Mouse (Mus musculus): ENCODE measurements around the gene Gm45062.

Gene Gm45062

DNA sequence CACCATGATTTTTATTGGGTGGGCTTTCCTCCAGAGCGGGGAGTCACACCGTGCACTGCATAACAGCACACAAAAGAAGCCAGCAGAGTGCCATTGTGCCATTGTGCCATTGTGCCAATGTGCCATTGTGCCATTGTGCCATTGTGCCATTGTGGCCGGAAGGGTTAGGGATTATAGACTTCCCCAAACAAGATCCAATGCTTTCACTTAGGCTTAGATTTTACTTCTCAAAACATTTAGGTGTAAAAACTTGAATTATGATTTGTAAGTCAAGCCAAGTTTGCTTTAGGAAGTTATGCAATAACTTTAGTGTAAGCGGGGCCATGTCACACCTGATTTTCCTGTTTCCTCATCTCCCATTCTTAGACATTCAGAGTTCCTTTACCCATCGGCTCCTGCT lies 156.6 kb downstream of the Gm45062 start:
- DNase-seq (ENCODE audit: low read depth, low spot score) = no peak

DNA sequence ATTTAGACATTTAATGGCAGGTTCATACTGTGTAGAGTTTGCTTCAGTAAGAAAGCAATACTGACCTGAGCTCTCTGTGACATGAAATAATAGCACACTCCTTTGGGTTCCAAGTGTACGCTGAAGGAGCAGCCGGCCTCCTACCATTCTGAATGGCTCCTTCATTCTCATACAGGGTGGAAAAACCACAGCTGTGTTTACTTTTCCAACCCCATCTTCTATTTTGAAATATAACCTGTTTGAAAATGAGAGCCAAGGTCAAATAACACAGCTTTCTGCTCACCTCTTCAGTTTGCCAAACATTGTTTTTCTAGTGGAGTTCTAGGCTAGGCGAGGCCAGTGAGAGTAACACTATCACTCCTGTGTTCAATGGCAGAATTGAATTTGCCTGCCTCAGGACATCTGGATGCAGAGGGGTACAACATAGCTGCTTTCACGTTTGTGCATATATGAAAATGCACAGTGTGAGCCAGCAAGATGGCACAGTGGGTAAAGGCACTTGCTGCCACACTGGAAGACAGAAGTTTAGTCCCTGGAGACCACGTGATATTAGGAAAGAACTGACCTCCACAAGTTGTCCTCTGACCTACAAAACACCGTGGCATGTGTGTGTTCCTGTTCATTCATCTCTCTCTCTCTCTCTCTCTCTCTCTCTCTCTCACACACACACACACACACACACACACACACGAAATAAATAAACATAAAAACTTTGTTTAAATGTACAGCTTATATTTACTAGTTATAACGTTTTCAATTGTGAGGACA lies 157.7 kb downstream of the Gm45062 start:
- no peak for DNase-seq (ENCODE audit: low read depth, low spot score)

DNA sequence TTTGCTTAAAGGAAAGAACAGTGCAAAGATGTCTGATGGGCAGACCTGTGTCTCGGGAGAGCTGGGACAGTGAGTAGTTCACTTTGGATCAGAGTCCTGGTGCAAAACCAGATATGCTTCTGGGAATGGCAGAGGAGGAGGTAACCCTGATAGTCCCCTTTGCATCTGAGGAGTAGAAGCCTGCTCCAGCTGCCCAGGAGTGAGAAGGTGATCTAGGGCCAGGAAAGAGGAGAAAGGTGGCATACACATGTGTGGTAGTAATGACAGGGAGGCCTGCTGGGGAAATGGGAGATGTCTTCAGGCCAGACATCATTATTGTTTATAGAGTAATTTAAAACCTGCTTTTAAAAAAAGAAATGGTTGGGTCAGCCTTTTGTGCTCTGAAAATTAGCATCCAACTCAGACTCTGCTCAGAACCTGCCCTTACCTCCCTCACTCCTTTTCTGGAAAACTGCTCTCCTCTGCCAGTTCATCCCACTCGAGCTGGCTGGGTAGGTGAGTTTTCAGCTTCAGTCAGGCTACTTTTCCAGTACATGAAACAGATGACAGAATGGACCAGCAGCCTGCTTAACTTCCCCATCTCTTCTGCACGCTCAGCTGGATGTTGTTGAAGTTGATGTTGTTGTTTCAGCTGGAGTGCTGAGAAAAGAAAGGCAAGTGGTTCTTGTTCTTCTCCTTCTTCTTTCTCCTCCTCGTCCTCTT lies 160.4 kb downstream of the Gm45062 start:
- DNase-seq (ENCODE audit: low read depth, low spot score) = no peak

DNA sequence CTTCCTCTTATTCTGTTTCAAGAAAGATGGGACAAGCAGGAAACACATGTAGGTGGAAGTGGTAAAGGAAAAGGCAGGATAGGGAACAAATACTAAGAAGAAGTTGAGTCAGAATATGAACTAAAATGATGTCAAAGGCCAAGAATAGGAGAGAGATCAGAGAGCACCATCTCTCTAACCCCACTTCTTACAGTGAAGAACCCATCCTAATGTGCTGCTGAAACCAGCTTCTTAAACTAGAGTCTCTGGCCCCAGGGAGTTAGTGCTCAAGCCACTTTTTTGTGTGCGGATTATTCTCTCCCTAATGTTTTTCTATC lies 160.9 kb downstream of the Gm45062 start:
- no peak for DNase-seq (ENCODE audit: low read depth, low spot score)

DNA sequence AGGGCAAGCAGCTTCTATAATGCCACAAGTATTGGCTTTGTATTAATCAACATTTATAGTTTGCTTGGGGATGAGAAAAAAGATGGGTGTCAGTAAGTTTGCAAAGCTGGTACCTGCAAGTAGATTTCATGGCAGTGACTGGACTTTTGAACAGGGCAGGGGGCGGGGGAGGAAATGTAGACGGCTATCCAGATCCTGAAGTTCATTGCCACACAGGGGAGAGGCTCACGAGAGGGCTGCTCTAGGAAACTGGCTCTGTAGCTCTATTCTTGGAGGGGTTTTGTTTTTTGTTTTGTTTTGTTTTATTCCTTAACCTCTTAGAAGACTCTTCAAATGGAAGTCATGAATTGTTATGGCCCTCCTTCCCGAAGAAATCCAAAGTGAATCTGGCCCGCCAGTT lies 162.2 kb downstream of the Gm45062 start:
- DNase-seq (ENCODE audit: low read depth, low spot score) = no peak

DNA sequence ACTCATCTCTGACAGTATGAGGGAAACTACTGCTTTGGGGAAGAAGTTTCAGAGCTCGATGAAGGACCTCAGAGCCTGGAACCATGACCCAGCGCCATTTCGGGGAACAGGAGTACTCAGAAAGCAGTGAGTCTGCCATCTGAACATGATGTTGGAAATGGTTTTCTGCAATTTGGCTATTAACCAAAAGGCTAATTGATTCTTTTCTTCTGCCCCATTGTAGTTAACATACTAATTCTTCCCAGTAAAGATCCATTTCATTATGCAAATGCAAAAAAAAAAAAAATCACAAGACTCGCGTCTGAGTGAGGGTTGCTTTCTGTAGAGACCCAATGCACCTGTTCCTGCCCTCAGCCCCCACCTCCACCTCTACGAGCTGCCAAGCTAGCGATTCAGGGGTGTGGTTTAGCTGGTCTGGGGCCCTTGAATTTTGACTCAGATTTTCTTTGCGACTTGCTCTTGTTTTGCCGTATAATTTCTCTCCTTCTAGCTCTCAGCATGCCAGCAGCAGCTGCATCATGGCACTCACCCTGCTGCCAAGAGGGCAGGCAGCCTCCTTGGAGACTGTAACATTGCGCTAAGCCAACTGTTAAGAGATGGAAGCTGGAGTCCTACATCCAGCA lies 162.8 kb downstream of the Gm45062 start:
- no peak for DNase-seq (ENCODE audit: low read depth, low spot score)

DNA sequence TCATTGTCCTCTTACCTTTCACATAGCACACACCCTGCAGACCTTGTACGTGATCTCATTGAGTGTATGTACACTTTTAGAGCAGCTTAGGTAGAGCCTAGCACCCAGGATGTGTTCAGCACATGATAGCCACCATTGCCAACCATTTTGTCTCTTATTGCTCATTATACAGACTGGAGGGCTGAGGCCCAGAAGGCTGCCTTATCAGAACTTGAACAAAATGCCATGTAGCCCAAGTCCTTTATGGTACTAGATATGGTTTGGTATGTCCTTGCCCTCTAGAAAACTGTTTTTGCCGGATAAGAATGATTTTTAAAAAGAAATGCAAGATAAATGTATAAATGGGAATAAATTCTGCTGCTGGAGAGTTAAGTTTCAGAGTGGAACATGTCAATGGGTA lies 163.9 kb downstream of the Gm45062 start:
- DNase-seq (ENCODE audit: low read depth, low spot score) = no peak

DNA sequence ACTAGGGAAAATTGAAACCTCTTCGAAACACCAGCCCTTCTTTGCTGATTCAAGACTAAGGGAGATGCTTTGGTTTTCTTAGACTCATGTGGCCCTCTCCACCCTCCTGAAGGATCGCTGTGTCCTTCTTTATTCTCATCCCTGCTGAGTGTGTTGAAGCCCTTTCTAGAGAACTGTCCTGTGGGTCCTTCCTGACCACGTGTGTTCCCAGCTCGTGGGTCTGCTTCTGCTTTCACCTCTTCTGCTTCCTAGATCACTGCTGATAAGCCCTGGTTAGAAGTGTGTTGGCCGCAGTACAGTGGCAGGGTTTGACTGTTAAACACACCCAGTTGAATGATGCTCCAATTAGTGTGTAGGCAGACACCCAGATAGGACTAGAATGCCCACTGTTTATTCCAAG lies 168.4 kb downstream of the Gm45062 start:
- DNase-seq (ENCODE audit: low read depth, low spot score) = no peak

DNA sequence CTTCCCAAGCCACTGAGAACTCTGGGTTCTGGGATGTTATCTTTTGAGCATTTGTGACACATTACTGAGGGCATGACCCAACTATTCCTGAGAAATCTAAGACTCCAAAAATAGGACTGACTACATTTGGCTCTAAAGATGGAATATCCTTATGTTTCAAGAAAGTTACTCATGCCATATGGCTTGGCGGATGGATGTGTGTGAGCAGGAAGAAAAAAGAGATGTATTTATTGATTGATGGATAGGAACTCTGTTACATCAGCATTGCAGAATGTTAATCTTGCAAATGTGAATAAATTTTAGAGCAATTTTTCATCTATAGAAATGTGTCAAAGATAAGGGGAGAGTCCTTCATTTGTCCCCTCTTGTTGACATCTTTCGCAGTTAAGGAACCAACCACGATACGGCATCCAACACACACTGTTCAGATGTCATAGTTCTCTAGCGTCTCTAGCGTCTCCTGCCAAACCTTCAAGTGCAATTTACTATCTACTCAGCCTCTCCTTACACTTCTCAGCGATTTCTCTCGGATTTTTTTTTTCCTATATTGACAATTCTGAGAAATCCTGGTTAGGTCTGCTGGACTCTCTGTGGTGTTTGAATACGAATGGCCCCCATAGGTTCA lies 171.5 kb downstream of the Gm45062 start:
- no peak for DNase-seq (ENCODE audit: low read depth, low spot score)

DNA sequence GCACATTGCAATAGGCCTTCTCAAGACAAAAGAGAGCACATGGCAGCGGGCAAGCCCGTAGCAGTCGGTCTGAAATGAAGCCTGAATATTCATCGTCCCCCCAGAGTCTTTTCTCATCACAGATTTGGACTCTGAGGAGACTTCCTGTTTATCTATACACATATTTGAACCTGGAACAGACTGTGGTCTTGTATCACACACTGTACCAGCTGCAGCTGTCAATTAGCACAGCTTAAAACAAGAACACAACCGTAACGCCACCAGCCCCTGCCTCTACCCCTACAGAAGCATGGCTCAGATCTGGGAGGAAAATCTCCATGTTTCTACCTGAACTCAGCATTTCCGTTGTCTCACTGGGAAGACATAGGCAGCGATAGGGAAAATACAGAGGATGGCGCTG lies 173.9 kb downstream of the Gm45062 start:
- no peak for DNase-seq (ENCODE audit: low read depth, low spot score)

DNA sequence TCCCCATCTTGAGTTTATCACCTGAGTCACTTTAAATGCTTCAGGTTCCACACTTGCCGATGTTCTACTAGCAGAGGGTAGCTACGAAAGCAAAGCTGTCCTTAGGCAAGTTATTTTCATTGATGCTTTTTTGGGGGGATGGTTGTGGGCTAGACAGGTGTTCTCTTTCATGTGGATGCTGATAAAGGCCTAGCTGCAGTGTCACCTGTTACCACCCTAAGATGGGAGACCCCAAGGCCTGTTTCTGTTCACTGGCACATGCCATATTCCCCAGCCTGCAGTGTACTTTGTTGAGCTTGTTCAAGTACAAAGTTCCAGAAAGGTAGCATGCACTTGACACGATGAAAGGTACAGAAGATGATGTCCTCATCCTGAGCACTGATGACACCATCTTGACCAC lies 178.7 kb downstream of the Gm45062 start:
- DNase-seq (ENCODE audit: low read depth, low spot score) = no peak

DNA sequence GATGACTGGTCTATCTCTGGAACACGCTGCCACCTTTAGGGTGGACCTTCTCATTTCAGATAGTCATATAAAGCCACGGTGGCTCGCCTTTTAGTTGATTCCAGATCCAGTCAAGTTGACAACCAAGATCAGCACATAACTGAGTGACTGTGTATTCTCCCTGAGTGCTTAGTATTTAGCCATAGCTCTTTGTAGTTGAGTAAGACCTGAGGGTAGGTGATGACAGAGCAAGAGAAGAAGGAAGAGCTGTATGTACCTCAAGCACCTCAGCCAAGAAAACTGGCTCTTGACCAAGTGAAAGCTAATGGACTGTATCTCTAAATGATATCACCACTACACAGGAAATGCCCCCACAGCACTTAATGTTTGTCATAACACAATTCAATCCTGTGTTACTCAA lies 182.6 kb downstream of the Gm45062 start:
- DNase-seq (ENCODE audit: low read depth, low spot score) = no peak

DNA sequence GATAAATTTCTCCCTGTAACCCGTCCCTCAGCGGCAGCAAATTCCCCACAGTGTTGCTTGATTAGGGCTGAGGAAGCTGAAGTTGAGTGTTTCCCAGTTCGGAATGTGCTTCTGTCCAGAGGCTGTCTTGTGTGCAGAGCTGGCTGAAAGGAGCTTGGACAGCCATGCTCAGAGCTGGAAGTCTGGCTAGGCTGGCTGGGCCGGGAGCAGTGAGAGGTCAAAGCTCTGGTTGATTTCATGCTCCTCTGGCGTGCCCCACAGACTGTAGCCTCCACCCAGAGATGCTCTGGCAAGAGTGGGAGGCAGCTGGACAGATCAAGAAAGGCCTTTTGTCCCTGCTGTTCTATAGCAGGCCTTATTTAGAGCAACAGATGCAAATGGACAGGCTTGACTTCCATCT lies 187.5 kb downstream of the Gm45062 start:
- DNase-seq (ENCODE audit: low read depth, low spot score) = no peak

DNA sequence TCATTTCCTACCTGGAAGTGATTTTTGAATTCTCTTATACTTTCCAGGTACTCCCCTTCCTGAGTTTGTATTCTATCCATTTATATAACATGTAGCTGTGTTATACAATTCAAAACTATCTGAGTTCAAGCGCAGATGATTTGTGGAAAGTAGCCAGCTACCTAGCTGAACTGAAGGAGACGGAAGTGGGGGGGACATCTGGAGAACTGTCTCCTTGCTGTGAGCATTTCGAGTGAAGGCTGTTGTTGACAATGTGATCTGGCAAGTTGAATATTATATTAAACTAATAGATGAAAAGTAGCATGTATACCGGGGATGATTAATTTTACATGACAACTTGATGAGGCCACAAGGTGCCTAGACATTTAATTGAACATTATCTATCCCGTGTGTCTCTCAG lies 196.3 kb downstream of the Gm45062 start:
- DNase-seq (ENCODE audit: low read depth, low spot score) = no peak

DNA sequence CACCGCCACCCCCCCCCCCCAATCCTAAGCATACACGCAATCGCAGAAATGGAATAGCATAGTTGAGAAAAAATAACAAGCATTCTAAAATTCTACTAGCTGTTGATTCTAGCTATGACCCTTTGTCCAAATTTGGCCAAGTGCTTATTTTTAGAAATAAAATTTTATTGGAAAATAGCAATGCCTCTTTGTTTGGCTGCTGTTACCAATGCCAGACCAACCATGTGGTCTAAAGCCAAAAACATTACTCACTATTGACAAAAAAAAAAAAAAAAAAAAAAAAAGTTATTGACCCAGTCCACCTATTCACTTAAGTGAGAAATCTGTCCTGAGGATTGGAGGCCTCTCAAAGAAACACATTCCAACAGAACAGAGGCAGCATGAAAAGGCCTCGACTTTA lies 199.3 kb downstream of the Gm45062 start:
- no peak for DNase-seq (ENCODE audit: low read depth, low spot score)

DNA sequence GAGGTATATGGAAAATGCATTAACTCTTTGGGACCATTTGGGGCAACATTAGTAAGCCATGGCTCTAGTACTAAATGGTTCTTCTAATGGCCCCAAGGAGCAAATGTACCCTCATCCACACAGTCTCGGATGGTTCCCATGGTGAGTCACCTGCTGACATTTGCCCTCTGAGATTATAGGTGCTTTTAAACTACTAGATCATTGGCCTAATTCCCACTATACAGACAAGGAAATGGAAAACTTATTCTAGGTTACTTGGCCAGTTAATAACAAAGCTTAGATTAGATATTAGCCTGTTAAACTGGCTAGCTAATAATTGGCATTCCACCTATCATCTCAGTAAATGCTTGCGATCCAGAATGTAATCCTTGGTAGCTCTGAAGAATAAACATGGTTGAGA lies 203.2 kb downstream of the Gm45062 start:
- DNase-seq (ENCODE audit: low read depth, low spot score) = no peak

DNA sequence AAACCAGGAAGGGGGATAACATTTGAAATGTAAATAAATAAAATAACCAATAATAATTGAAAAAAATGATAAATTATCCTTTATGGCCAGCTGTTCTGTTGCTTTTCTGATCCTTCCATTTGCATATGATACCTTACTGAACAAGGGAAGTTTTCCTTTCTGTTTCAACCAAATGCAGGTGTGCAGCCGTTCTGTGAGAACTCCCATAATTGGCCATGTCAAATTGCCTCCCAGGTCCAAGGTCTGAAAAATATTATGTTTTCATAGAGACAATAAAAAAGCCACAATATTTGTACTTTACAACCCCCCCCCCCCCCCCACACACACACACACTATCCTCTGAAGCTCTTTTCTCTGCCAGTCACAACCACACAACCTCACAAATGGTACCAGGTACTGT lies 206.1 kb downstream of the Gm45062 start:
- no peak for DNase-seq (ENCODE audit: low read depth, low spot score)

DNA sequence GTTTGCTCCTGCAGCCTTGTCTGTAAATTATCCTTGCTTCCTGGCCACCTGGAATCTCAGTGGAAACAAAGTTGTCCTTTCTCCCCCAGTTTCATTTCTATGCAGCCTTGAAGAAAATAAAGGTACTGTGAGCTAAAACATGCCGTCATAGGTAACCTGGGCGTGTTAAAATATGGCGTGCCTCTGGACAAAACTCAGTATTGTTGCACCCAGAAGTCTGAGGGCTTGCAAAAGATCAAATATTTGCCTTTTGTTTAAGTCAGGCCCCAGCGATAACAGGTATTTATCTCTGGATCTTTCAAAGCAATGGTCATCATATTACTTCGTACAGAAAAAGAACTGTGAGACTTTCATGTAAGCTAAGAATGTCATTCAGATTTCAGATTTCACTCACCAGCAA lies 206.7 kb downstream of the Gm45062 start:
- no peak for DNase-seq (ENCODE audit: low read depth, low spot score)

DNA sequence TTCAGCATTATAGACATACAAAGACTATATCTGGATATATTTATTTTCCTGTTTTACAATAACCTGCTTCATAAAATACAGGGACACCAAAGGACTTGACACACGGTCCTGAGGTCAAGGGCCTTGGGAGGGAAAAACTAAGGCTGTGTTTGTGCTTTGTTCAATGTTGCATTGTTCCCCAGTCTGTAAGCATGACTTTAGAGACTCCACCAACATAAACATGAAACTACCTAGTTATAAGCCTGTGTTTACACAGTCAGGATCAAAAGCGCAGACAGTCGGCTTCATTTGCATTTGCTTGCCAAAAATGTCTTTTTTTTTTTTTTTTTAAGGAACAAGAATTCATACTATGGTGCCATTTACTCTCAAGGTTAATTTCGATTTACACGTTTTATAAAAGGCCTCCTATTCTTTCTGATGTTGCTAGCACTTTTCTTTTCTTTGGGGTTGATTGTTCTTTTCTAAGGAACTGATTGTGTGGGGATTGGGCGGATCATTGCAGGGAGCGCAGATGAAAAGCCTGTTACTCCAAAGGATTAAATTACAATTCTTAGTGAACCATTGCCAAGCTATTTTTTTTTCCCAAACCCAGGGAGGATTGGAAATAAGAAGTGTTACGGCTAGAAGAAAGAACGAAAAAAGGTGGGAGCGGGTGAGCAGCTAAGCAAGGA lies 208.6 kb downstream of the Gm45062 start:
- DNase-seq (ENCODE audit: low read depth, low spot score) = peak; percentile 36

DNA sequence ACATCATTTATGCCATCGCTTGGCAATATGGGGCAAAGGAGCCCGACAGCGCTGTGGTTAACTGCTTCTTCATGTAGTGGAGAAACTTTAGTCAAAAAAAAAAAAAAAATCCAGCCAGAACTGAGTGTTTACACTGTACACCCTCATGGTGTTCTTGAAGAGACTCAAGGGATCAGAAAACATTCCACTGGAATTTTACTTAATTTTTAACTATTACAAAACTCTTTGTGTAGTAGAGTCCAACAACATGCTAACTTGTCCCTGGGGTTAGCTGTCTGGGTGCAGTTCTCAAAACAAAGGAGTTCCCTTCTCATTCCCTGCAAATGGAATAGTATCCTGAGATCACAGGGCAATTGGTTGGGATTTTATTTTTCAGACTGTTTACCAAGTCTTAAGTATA lies 210.7 kb downstream of the Gm45062 start:
- no peak for DNase-seq (ENCODE audit: low read depth, low spot score)

DNA sequence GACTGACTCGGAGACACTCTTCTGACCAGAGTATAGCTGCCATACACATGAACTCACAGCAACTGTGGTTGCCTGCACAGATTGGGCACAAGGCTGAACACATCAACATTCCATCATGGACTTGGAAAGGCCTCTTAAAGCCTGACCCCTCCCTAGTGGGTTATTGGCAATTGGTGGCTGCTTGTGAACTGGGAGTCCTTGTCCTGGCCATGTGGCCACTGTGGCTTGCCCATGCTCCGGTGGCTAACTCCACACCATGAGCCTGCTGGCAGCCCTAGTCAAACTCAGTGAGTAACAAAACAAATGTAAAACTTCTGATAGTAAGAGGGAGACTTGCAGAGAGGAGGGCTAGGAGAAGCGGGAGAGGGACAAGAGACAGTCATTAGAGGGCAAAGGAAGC lies 212.9 kb downstream of the Gm45062 start:
- DNase-seq (ENCODE audit: low read depth, low spot score) = no peak

DNA sequence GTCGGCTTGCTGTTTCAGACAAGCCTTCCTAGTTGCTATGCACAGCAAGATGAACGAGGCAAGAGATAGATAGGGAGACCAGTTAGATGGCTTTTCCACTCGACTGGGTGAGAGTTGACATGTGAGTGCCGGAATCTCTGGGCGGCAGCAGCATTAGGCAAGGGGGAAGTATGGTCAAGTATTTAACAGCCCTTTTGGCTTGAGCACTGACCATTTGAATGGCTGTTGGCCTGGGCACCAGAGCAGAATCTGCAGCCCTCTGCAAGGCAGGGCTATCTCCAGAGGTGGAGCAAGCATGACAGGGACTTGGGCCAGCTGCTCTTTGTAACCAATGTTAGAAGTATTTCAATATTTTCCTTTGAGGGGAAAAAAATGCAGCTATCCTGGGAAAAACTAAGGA lies 213.7 kb downstream of the Gm45062 start:
- DNase-seq (ENCODE audit: low read depth, low spot score) = no peak

All from ZHBTc4 (cell line).